ENCODE assay signal across 10 mouse cellular contexts in the genomic region with DNA sequence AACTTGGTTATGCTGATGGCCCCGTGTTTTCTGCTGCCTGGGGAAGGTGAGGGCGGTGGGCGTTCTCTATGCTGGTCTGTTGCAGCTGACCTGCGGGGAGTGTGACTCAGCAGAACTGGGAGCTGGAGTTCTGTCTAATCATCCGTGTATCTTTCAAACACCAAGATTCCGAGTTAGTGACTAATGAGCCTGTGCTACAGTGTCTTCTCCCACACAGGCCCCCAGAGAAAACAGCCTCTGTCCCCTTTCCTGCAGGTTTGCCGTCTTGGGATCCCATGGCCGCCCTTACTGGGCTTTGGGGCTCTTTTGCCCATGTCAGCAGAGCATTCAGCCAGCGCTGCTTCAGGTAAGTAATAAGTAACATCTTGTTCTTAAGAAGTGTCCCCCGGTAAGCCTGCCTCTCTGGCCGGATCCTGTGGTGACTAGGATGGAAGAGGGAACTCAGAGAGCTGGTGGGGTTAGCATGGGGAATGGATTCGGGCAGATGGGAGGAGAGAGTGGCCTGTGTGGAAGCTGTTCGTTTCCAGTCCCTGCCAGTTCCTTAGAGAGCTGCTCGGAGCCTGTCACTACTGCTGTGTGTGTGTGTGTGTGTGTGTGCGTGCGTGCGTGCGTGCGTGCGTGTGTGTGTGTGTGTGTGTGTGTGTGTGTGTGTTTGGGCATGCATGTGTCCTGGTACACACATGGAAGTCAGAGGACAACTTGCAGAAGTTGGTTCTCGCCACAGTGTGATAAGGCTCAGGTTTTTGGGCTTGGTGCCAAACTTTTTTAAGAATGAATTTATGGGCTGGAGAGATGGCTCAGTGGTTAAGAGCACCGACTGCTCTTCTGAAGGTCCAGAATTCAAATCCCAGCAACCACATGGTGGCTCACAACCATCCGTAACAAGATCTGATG. TPM values are rescaled to one million over a fixed set of nuclear protein-coding genes. Genes with fewer than 3 reads are reported as not detected.
DNase-seq lines count a peak whose midpoint lies in the region; ATAC-seq and TF ChIP-seq lines count a peak whose summit lies in the region.
"Had no signal": no experiment of that assay in that cellular context is flagged by ENCODE, and none has a peak within 500 bp of the region (broad histone marks: within the 10 kb centered on the region; RNA-seq: fewer than 3 reads in every experiment).

No protein-coding gene starts in this region.

- H3K36me3 ChIP-seq in kidney, embryonic 15.5 days, result peaks cover 28% of the 10 kb centered on the region

- 61% methylated on average over 23 of the region's 23 CpGs for WGBS in lung, adult 2 months
- 65% methylated on average over 23 of the region's 23 CpGs for WGBS in kidney, embryonic 15.5 days

- H3K4me1 ChIP-seq in lung, adult 2 months (ENCODE audit: control insufficient read depth, insufficient read depth, low read length), result peaks cover 14% of the 10 kb centered on the region
- H3K4me1 ChIP-seq in kidney, embryonic 15.5 days, result peaks cover 31% of the 10 kb centered on the region

- H3K27ac ChIP-seq in kidney, embryonic 15.5 days, result peak overlapping the region; percentile 81

- TF ChIP-seq POLR2A in lung, adult 2 months (IDR thresholded peaks at IDR 0.05; ENCODE audit: borderline replicate concordance, extremely low read depth, low read depth, low read length), result no peak

- H3K9ac ChIP-seq in kidney, embryonic 15.5 days, result no peak overlapping the region

- H3K27me3 ChIP-seq in kidney, embryonic 15.5 days, result no peaks in the 10 kb centered on the region

- no peak for TF ChIP-seq CTCF in lung, adult 2 months (IDR thresholded peaks at IDR 0.05; ENCODE audit: insufficient read depth, low read length)

- no peak overlapping the region for H3K4me3 ChIP-seq in lung, adult 2 months (replicated peaks; ENCODE audit: extremely low read depth, low read depth, low read length)
- H3K4me3 ChIP-seq in kidney, embryonic 15.5 days (replicated peaks), result no peak overlapping the region

- no peaks in the 10 kb centered on the region for H3K9me3 ChIP-seq in kidney, embryonic 15.5 days (replicated peaks)

- peak; percentile 49 for DNase-seq in lung, adult 2 months
- no peak for DNase-seq in lung, postnatal 4 days
- DNase-seq in NIH3T3 (ENCODE audit: low read depth), result peak; percentile 63
- DNase-seq in urinary bladder, postnatal 4 days (ENCODE audit: low spot score in 2 of 2), result no peak
- no peak for DNase-seq in thymus, postnatal 10 days (ENCODE audit: low spot score in 2 of 2)
- DNase-seq: thymus, postnatal 4 days had no signal

- ATAC-seq in kidney, embryonic 15.5 days (replicated peaks; ENCODE audit: low FRiP score), result peak; percentile 59; the same call in 1 of the 2 replicates
- ATAC-seq in megakaryocyte-erythroid progenitor cell, adult 5-6 weeks (replicated peaks; ENCODE audit: low FRiP score, low TSS enrichment, poor library complexity, severe bottlenecking), result peak; percentile 62
- no peak for ATAC-seq in frontal cortex, adult (ENCODE audit: low TSS enrichment)
- ATAC-seq: hindbrain, embryonic 16.5 days had no signal

- H3K4me2 ChIP-seq in kidney, embryonic 15.5 days, result no peak overlapping the region

RNA-seq across cellular contexts. Expression of a gene that starts 8.8 kb away (rescaled TPM):
- 163 and 173 TPM in 2 replicates for polyA plus RNA-seq in lung, adult 2 months (2012; rRNA removed)
- 35.3 and 39.4 TPM in 2 replicates for polyA plus RNA-seq in kidney, embryonic 15.5 days (2015; fragmentation: Nextera tagmentation; extraction: Ambion mirVana)
- 19.3 and 21.1 TPM in 2 replicates for total RNA-seq in megakaryocyte-erythroid progenitor cell, adult 5-6 weeks (2014; fragmentation: Nextera tagmentation)
- 10.2 and 14.3 TPM in 2 replicates for total RNA-seq in megakaryocyte-erythroid progenitor cell, adult 5-6 weeks (2017)

RNA-seq across cellular contexts. Expression of a gene that starts 9.4 kb away (rescaled TPM):
- 131 and 171 TPM in 2 replicates for polyA plus RNA-seq in lung, adult 2 months (2012; rRNA removed)
- 144 and 152 TPM in 2 replicates for polyA plus RNA-seq in kidney, embryonic 15.5 days (2015; fragmentation: Nextera tagmentation; extraction: Ambion mirVana)
- total RNA-seq in megakaryocyte-erythroid progenitor cell, adult 5-6 weeks (2014; fragmentation: Nextera tagmentation), result 79.0 and 88.9 TPM in 2 replicates
- total RNA-seq in megakaryocyte-erythroid progenitor cell, adult 5-6 weeks (2017), result 9.7 and 14.4 TPM in 2 replicates

RNA-seq across cellular contexts. Expression of a gene that starts 36.3 kb away (rescaled TPM):
- polyA plus RNA-seq in lung, adult 2 months (2012; rRNA removed), result not detected in 2 replicates
- 0.57 and 0.87 TPM in 2 replicates for polyA plus RNA-seq in kidney, embryonic 15.5 days (2015; fragmentation: Nextera tagmentation; extraction: Ambion mirVana)
- 0.98 TPM in 1 of 2 replicates, not detected in the other for total RNA-seq in megakaryocyte-erythroid progenitor cell, adult 5-6 weeks (2014; fragmentation: Nextera tagmentation)
- 0.15 TPM in 1 of 2 replicates, not detected in the other for total RNA-seq in megakaryocyte-erythroid progenitor cell, adult 5-6 weeks (2017)

RNA-seq across cellular contexts. Expression of a gene that starts 38.2 kb away (rescaled TPM):
- not detected in 2 replicates for polyA plus RNA-seq in lung, adult 2 months (2012; rRNA removed)
- 0.68 TPM in 1 of 2 replicates, not detected in the other for polyA plus RNA-seq in kidney, embryonic 15.5 days (2015; fragmentation: Nextera tagmentation; extraction: Ambion mirVana)
- total RNA-seq in megakaryocyte-erythroid progenitor cell, adult 5-6 weeks (2014; fragmentation: Nextera tagmentation), result not detected in 2 replicates
- total RNA-seq in megakaryocyte-erythroid progenitor cell, adult 5-6 weeks (2017), result not detected in 2 replicates

Comparison
In these comparisons a context has a peak if more than half of its experiments do, and no peak if none do; other contexts are left out.
1. DNase-seq: peak in lung, adult 2 months (single experiment) and NIH3T3 (single experiment); none in lung, postnatal 4 days (0 of 2), urinary bladder, postnatal 4 days (0 of 2) and thymus, postnatal 10 days (0 of 2).